In the genomic region with DNA sequence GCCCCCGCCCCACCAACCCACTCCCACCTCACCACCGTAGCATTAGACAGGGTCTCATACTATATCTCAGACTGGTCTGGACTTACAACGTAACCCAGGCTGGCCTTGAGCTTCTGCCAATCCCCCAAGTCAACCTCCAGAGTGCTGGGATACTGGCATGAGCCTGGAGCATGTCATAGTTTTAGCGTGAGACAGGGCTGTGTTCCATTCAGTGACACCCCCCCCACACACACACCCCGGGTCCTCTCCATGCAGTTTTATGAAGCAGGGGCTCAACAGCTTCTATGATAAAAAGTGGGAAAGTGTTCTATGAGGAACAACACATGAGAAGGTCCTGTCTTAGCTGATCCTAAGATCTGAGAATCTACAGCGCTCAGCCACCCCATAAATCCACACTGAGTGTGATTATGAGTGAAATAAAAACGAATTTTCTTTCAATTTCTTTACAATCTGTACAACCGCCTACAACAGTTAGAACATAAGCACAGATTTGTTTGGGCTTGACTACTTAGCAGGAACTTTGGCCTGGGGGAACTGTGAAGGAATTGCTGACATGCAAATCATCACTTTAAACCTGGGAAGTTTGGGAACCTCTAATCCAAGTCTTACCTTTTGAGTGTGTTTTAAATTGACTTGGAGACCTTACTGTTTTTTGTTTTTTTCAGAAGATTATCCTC, we compare ENCODE assay signal across 23 mouse cellular contexts. TPM values are rescaled to one million over a fixed set of nuclear protein-coding genes. Genes with fewer than 3 reads are reported as not detected.
A peak's percentile ranks its signal among the peaks of the same experiment; 100 is the strongest.
DNase-seq lines count a peak whose midpoint lies in the region; ATAC-seq and TF ChIP-seq lines count a peak whose summit lies in the region.
"Had no signal": no experiment of that assay in that cellular context is flagged by ENCODE, and none has a peak within 500 bp of the region (broad histone marks: within the 10 kb centered on the region; RNA-seq: fewer than 3 reads in every experiment).

No protein-coding gene starts in this region.

- H3K4me2 ChIP-seq in heart, postnatal 0 days (ENCODE audit: low read depth, low read length): peak overlapping the region; percentile 30
- H3K4me2 ChIP-seq in liver, embryonic 14.5 days (ENCODE audit: low read depth): peak overlapping the region; percentile 27
- H3K4me2 ChIP-seq: midbrain, embryonic 15.5 days; neural tube, embryonic 15.5 days had no signal

- WGBS in heart, postnatal 0 days: 57% methylated on average over 8 of the region's 8 CpGs
- 78% methylated on average over 8 of the region's 8 CpGs for WGBS in heart, embryonic 10.5 days
- WGBS in liver, embryonic 14.5 days (ENCODE audit: insufficient replicate concordance): 62% methylated on average over 8 of the region's 8 CpGs

- peak overlapping the region; percentile 21 for H3K4me3 ChIP-seq in heart, postnatal 0 days (ENCODE audit: low read depth, low read length)
- no peak overlapping the region for H3K4me3 ChIP-seq in heart, embryonic 10.5 days
- H3K4me3 ChIP-seq in liver, embryonic 14.5 days (ENCODE audit: insufficient read depth in 1 of 2, low read depth in 2 of 2, low read length in 2 of 2): no peak overlapping the region
- H3K4me3 ChIP-seq in brown adipose tissue, adult 24 weeks (ENCODE audit: insufficient read depth, low read depth, low read length): peak overlapping the region; percentile 69
- H3K4me3 ChIP-seq: forebrain, embryonic 10.5 days; megakaryocyte, embryonic 14.5 days; midbrain, embryonic 15.5 days; neural tube, embryonic 15.5 days had no signal

- no peaks in the 10 kb centered on the region for H3K4me1 ChIP-seq in heart, postnatal 0 days (ENCODE audit: control insufficient read depth, insufficient read depth)
- no peaks in the 10 kb centered on the region for H3K4me1 ChIP-seq in heart, embryonic 10.5 days
- peaks cover 0 to 6% of the 10 kb centered on the region in 2 experiments; a peak in 2 of 4 replicates for H3K4me1 ChIP-seq in liver, embryonic 14.5 days (replicated peaks; ENCODE audit: control insufficient read depth in 2 of 2, insufficient read depth in 2 of 2, low read length in 1 of 2)
- peaks cover 8% of the 10 kb centered on the region for H3K4me1 ChIP-seq in brown adipose tissue, adult 24 weeks (ENCODE audit: control insufficient read depth, insufficient read depth, insufficient read length, low read length)
- H3K4me1 ChIP-seq: megakaryocyte, embryonic 14.5 days had no signal

- TF ChIP-seq CTCF in heart, postnatal 0 days (IDR thresholded peaks at IDR 0.05; ENCODE audit: low read depth): no peak
- no peak for TF ChIP-seq CTCF in liver, embryonic 14.5 days (IDR thresholded peaks at IDR 0.05; ENCODE audit: low read depth)

- H3K27me3 ChIP-seq in heart, postnatal 0 days (ENCODE audit: control insufficient read depth, insufficient read depth, low read length): no peaks in the 10 kb centered on the region
- no peaks in the 10 kb centered on the region for H3K27me3 ChIP-seq in heart, embryonic 10.5 days (ENCODE audit: insufficient read depth, poor library complexity, severe bottlenecking)
- H3K27me3 ChIP-seq in liver, embryonic 14.5 days (ENCODE audit: control insufficient read depth, insufficient read depth, low read length): no peaks in the 10 kb centered on the region
- H3K27me3 ChIP-seq: megakaryocyte, embryonic 14.5 days; midbrain, embryonic 15.5 days; neural tube, embryonic 15.5 days had no signal

- H3K9ac ChIP-seq in heart, postnatal 0 days (replicated peaks; ENCODE audit: low read depth, low read length): no peak overlapping the region
- no peak overlapping the region for H3K9ac ChIP-seq in liver, embryonic 14.5 days (replicated peaks)
- H3K9ac ChIP-seq: forebrain, postnatal 0 days; midbrain, embryonic 15.5 days; neural tube, embryonic 15.5 days had no signal

- H3K27ac ChIP-seq in heart, postnatal 0 days (ENCODE audit: low read depth): no peak overlapping the region
- no peak overlapping the region for H3K27ac ChIP-seq in heart, embryonic 10.5 days
- no peak overlapping the region for H3K27ac ChIP-seq in liver, embryonic 14.5 days
- peak overlapping the region; percentile 73 for H3K27ac ChIP-seq in brown adipose tissue, adult 24 weeks (replicated peaks; ENCODE audit: low read depth, low read length)
- H3K27ac ChIP-seq: forebrain, embryonic 10.5 days; midbrain, embryonic 15.5 days; neural tube, embryonic 15.5 days had no signal

- DNase-seq in adrenal gland, adult 8-10 months: peak; percentile 28
- no peak for DNase-seq in adrenal gland, postnatal 14 days
- no peak for DNase-seq in heart, postnatal 0 days (ENCODE audit: low spot score)
- DNase-seq in heart, embryonic 10.5 days (ENCODE audit: low spot score): no peak
- DNase-seq in liver, embryonic 14.5 days (ENCODE audit: low read depth in 3 of 3, low spot score in 3 of 3): no peak
- DNase-seq in liver: no peak
- DNase-seq: cerebellum, adult 11 months; cerebellum, postnatal 10 days; forebrain, postnatal 0 days; thymus, postnatal 14 days had no signal

- H3K36me3 ChIP-seq in heart, postnatal 0 days (replicated peaks; ENCODE audit: control insufficient read depth, insufficient read depth, low read length): no peaks in the 10 kb centered on the region
- no peaks in the 10 kb centered on the region for H3K36me3 ChIP-seq in heart, embryonic 10.5 days
- no peaks in the 10 kb centered on the region for H3K36me3 ChIP-seq in liver, embryonic 14.5 days (replicated peaks; ENCODE audit: control insufficient read depth, insufficient read depth, low read depth)
- H3K36me3 ChIP-seq: forebrain, embryonic 10.5 days; midbrain, embryonic 15.5 days; neural tube, embryonic 15.5 days had no signal

- no peaks in the 10 kb centered on the region for H3K9me3 ChIP-seq in heart, postnatal 0 days (replicated peaks; ENCODE audit: control insufficient read depth, low read length)
- no peaks in the 10 kb centered on the region for H3K9me3 ChIP-seq in heart, embryonic 10.5 days
- no peaks in the 10 kb centered on the region for H3K9me3 ChIP-seq in liver, embryonic 14.5 days (ENCODE audit: control insufficient read depth, low read length)
- H3K9me3 ChIP-seq: forebrain, embryonic 10.5 days; megakaryocyte, embryonic 14.5 days; midbrain, embryonic 15.5 days; neural tube, embryonic 15.5 days had no signal

- TF ChIP-seq EP300 in heart, postnatal 0 days (IDR thresholded peaks at IDR 0.05; ENCODE audit: low read depth): no peak
- TF ChIP-seq EP300 in liver, embryonic 14.5 days (IDR thresholded peaks at IDR 0.05; ENCODE audit: low read depth): no peak

- no peak for ATAC-seq in heart, postnatal 0 days (ENCODE audit: insufficient read depth, low read depth)
- ATAC-seq in liver, embryonic 14.5 days (ENCODE audit: insufficient read depth): no peak
- no peak for ATAC-seq in megakaryocyte, adult 5-6 weeks (ENCODE audit: poor library complexity, severe bottlenecking)
- ATAC-seq: activated CD4-positive, CD25-positive, alpha-beta regulatory T cell, adult 4 months; CD4-positive, CD25-positive, alpha-beta regulatory T cell, adult 4 months; forebrain, postnatal 0 days; hindbrain, embryonic 16.5 days; intestine, embryonic 16.5 days; midbrain, embryonic 15.5 days had no signal

RNA-seq across cellular contexts. Expression of a gene that starts 1.5 kb away (rescaled TPM):
- 100 to 1,000 TPM in 2 of 4 experiments, 10 to 100 TPM in 2; 36.8 to 391 (median 229) TPM for total RNA-seq in adrenal gland, adult 8-10 months (2022)
- total RNA-seq in adrenal gland, postnatal 14 days (2021): 264 and 295 TPM in 2 replicates
- 18.6 and 37.3 TPM in 2 replicates for total RNA-seq in heart, postnatal 0 days (2014; rRNA removed; ENCODE audit: low replicate concordance)
- 12.8 and 17.0 TPM in 2 replicates for polyA plus RNA-seq in heart, postnatal 0 days (2015; fragmentation: Nextera tagmentation; extraction: Ambion mirVana)
- polyA plus RNA-seq in heart, embryonic 10.5 days (2016; fragmentation: Nextera tagmentation; extraction: Ambion mirVana): 1.7 and 2.8 TPM in 2 replicates
- polyA plus RNA-seq in liver, embryonic 14.5 days (2012; rRNA removed): 11.4 and 13.7 TPM in 2 replicates
- polyA plus RNA-seq in liver, embryonic 14.5 days (2014; fragmentation: Nextera tagmentation; extraction: Ambion mirVana): 13.6 and 14.4 TPM in 2 replicates
- 519 and 719 TPM in 2 replicates for polyA plus RNA-seq in brown adipose tissue, adult 24 weeks (2012; ENCODE audit: insufficient read depth, insufficient read length, missing spikeins)
- total RNA-seq in megakaryocyte, adult 5-6 weeks (2015): not detected in 2 replicates
- 0.41 TPM in 1 of 2 replicates, not detected in the other for total RNA-seq in megakaryocyte, adult 5-6 weeks (2017)

RNA-seq across cellular contexts. Expression of a gene that starts 33.6 kb away (rescaled TPM):
- total RNA-seq in adrenal gland, adult 8-10 months (2022): 10 to 100 TPM; 45.3 to 71.8 (median 66.9) TPM
- 36.1 and 53.8 TPM in 2 replicates for total RNA-seq in adrenal gland, postnatal 14 days (2021)
- total RNA-seq in heart, postnatal 0 days (2014; rRNA removed; ENCODE audit: low replicate concordance): 2.5 and 4.5 TPM in 2 replicates
- 4.9 and 7.3 TPM in 2 replicates for polyA plus RNA-seq in heart, postnatal 0 days (2015; fragmentation: Nextera tagmentation; extraction: Ambion mirVana)
- polyA plus RNA-seq in heart, embryonic 10.5 days (2016; fragmentation: Nextera tagmentation; extraction: Ambion mirVana): 0.10 TPM in 1 of 2 replicates, not detected in the other
- 0.02 and 0.08 TPM in 2 replicates for polyA plus RNA-seq in liver, embryonic 14.5 days (2012; rRNA removed)
- polyA plus RNA-seq in liver, embryonic 14.5 days (2014; fragmentation: Nextera tagmentation; extraction: Ambion mirVana): 0.27 TPM in 1 of 2 replicates, not detected in the other
- polyA plus RNA-seq in brown adipose tissue, adult 24 weeks (2012; ENCODE audit: insufficient read depth, insufficient read length, missing spikeins): 9.7 and 11.8 TPM in 2 replicates
- total RNA-seq in megakaryocyte, adult 5-6 weeks (2015): 0.16 TPM in 1 of 2 replicates, not detected in the other
- total RNA-seq in megakaryocyte, adult 5-6 weeks (2017): not detected in 2 replicates
- total RNA-seq: ES-E14; hematopoietic stem cell, adult 5-6 weeks had no signal
- polyA plus RNA-seq: activated CD4-positive, CD25-positive, alpha-beta regulatory T cell, adult 4 months; CD4-positive, CD25-positive, alpha-beta regulatory T cell, adult 4 months; forebrain, embryonic 10.5 days; midbrain, embryonic 15.5 days had no signal

RNA-seq across cellular contexts. Expression of a gene that starts 51.2 kb away (rescaled TPM):
- total RNA-seq in adrenal gland, adult 8-10 months (2022): 1 to 10 TPM in 2 of 4 experiments, under 1 TPM in 2; 0.25 to 3.6 (median 0.89) TPM
- total RNA-seq in adrenal gland, postnatal 14 days (2021): 0.86 and 3.1 TPM in 2 replicates
- total RNA-seq in heart, postnatal 0 days (2014; rRNA removed; ENCODE audit: low replicate concordance): 1.3 and 3.1 TPM in 2 replicates
- polyA plus RNA-seq in heart, postnatal 0 days (2015; fragmentation: Nextera tagmentation; extraction: Ambion mirVana): 0.20 and 0.32 TPM in 2 replicates
- 0.08 TPM in 1 of 2 replicates, not detected in the other for polyA plus RNA-seq in heart, embryonic 10.5 days (2016; fragmentation: Nextera tagmentation; extraction: Ambion mirVana)
- 2.2 and 3.0 TPM in 2 replicates for polyA plus RNA-seq in liver, embryonic 14.5 days (2012; rRNA removed)
- polyA plus RNA-seq in liver, embryonic 14.5 days (2014; fragmentation: Nextera tagmentation; extraction: Ambion mirVana): 2.0 and 3.2 TPM in 2 replicates
- polyA plus RNA-seq in brown adipose tissue, adult 24 weeks (2012; ENCODE audit: insufficient read depth, insufficient read length, missing spikeins): 0.79 and 1.2 TPM in 2 replicates
- not detected in 2 replicates for total RNA-seq in megakaryocyte, adult 5-6 weeks (2015)
- not detected in 2 replicates for total RNA-seq in megakaryocyte, adult 5-6 weeks (2017)
- total RNA-seq: ES-E14; hematopoietic stem cell, adult 5-6 weeks; left cerebral cortex, postnatal 36 days had no signal
- polyA plus RNA-seq: activated CD4-positive, CD25-positive, alpha-beta regulatory T cell, adult 4 months; CD4-positive, CD25-positive, alpha-beta regulatory T cell, adult 4 months had no signal

Comparison
In these comparisons a context has a peak if more than half of its experiments do, and no peak if none do; other contexts are left out.
1. H3K4me3 ChIP-seq: peak in heart, postnatal 0 days (single experiment) and brown adipose tissue, adult 24 weeks (single experiment); none in heart, embryonic 10.5 days (single experiment) and liver, embryonic 14.5 days (0 of 2).
2. RNA of a gene that starts 1.5 kb away (total RNA-seq): 36.8 to 391 TPM in adrenal gland, adult 8-10 months, 264 to 295 TPM in adrenal gland, postnatal 14 days and 18.6 to 37.3 TPM in heart, postnatal 0 days; 0.41 TPM in megakaryocyte, adult 5-6 weeks; every median in the first group is over 10 times any median in the second.